Mouse (Mus musculus): ENCODE results near the gene Man2b1.

Man2b1 gene

GRCm38 (mm10) chr8:85083108-85083813 is at the start of gene Man2b1:
Gene Man2b1, plus strand, starts transcription at chr8:85083270.
- peak; percentile 94 for DNase-seq

GRCm38 (mm10) chr8:85033867-85034266 is 49.2 kb upstream of the Man2b1 start:
- DNase-seq, result peak; percentile 34

- DNase-seq, result peak; percentile 88
These were observed 48.3 kb upstream of the Man2b1 start for GRCm38 (mm10) chr8:85034764-85035163.

- no peak for DNase-seq
These were observed 47.8 kb upstream of the Man2b1 start for GRCm38 (mm10) chr8:85035165-85035727.

- peak; percentile 45 for DNase-seq
These were observed 47.3 kb upstream of the Man2b1 start for GRCm38 (mm10) chr8:85035728-85036310.

GRCm38 (mm10) chr8:85036381-85036717 is 46.7 kb upstream of the Man2b1 start:
- DNase-seq, result no peak

- DNase-seq, result peak; percentile 96
These were observed 46.2 kb upstream of the Man2b1 start, which contains the start of gene Tnpo2 for GRCm38 (mm10) chr8:85036718-85037365. Gene Tnpo2, plus strand, starts transcription at chr8:85036915.

GRCm38 (mm10) chr8:85037366-85037680 is 45.7 kb upstream of the Man2b1 start:
- no peak for DNase-seq

GRCm38 (mm10) chr8:85037681-85038531 is 45.2 kb upstream of the Man2b1 start:
- DNase-seq, result peak; percentile 57

- no peak for DNase-seq
These were observed 39.5 kb upstream of the Man2b1 start for GRCm38 (mm10) chr8:85043619-85044018.

GRCm38 (mm10) chr8:85057367-85057766 is 25.7 kb upstream of the Man2b1 start:
- DNase-seq, result no peak

- DNase-seq, result peak; percentile 93
These were observed 23.0 kb upstream of the Man2b1 start, which contains the start of gene Fbxw9 for GRCm38 (mm10) chr8:85059879-85060616. Gene Fbxw9, plus strand, starts transcription at chr8:85060055.

- no peak for DNase-seq
These were observed 20.5 kb upstream of the Man2b1 start for GRCm38 (mm10) chr8:85062603-85063002.

- peak; percentile 85 for DNase-seq
These were observed 17.9 kb upstream of the Man2b1 start for GRCm38 (mm10) chr8:85065213-85065612.

- DNase-seq, result no peak
These were observed 15.9 kb upstream of the Man2b1 start for GRCm38 (mm10) chr8:85067155-85067554.

- no peak for DNase-seq
These were observed 15.1 kb upstream of the Man2b1 start, which contains the start of gene Gm5741 for GRCm38 (mm10) chr8:85067982-85068381. Gene Gm5741, minus strand, starts transcription at chr8:85067982.

GRCm38 (mm10) chr8:85071041-85071440 is 12.0 kb upstream of the Man2b1 start:
- DNase-seq, result peak; percentile 53

GRCm38 (mm10) chr8:85071514-85072281 is 11.4 kb upstream of the Man2b1 start, which contains the start of gene Dhps:
Gene Dhps, plus strand, starts transcription at chr8:85071757.
- DNase-seq, result peak; percentile 94

- DNase-seq, result no peak
These were observed 10.6 kb upstream of the Man2b1 start for GRCm38 (mm10) chr8:85072364-85072929.

GRCm38 (mm10) chr8:85073041-85073612 is 9.9 kb upstream of the Man2b1 start:
- no peak for DNase-seq

All from kidney, postnatal 14 days (tissue).